Mouse (Mus musculus) C2C12 (cell line): Measurements from ENCODE around the gene Stat5a. TPM values are rescaled to one million over a fixed set of nuclear protein-coding genes. Genes with fewer than 3 reads are reported as not detected.
A peak's percentile ranks its signal among the peaks of the same experiment; 100 is the strongest.

Source experiments
- H3K27me3 ChIP-seq: one replicate; pipeline ENCODE4 v1.6.1; 2011; ENCODE audit not compliant: control insufficient read depth, insufficient read depth, insufficient read length
- H3K36me3 ChIP-seq: one replicate; pipeline ENCODE4 v1.6.1; 2011; ENCODE audit not compliant: control insufficient read depth, insufficient read depth
- H3K4me3 ChIP-seq: one replicate; pipeline ENCODE4 v1.5.1; 2011; ENCODE audit warnings: mild to moderate bottlenecking, control low read depth; ENCODE audit not compliant: poor library complexity, insufficient read depth, severe bottlenecking
- H3K79me2 ChIP-seq: one replicate; pipeline ENCODE4 v1.6.1; 2011; ENCODE audit not compliant: control insufficient read depth, insufficient read depth
- H3K79me3 ChIP-seq: one replicate; pipeline ENCODE4 v1.6.1; 2011; ENCODE audit warnings: low read depth, control low read depth
- H3ac ChIP-seq: one replicate; pipeline ENCODE3; 2011; ENCODE audit warnings: low read depth; ENCODE audit not compliant: control insufficient read depth, insufficient read length
- CEBPB ChIP-seq: IDR thresholded peaks from one replicate; pipeline ENCODE4 v1.6.1; 2011; ENCODE audit warnings: low read depth, mild to moderate bottlenecking, control low read depth, moderate library complexity
- CTCF ChIP-seq: IDR thresholded peaks from one replicate; pipeline ENCODE4 v1.5.1; 2011; ENCODE audit not compliant: control insufficient read depth, insufficient read depth, insufficient read length
- FOSL1 ChIP-seq: IDR thresholded peaks from one replicate; pipeline ENCODE4 v1.8.0; 2011; ENCODE audit warnings: mild to moderate bottlenecking, low read length; ENCODE audit not compliant: poor library complexity, insufficient read depth, severe bottlenecking
- MAX ChIP-seq: IDR thresholded peaks from one replicate; pipeline ENCODE4 v1.6.1; 2011; ENCODE audit warnings: mild to moderate bottlenecking, control low read depth
- MYOD1 ChIP-seq: IDR thresholded peaks from one replicate; pipeline ENCODE4 v1.6.1; 2011; ENCODE audit warnings: low read depth; ENCODE audit not compliant: control insufficient read depth, insufficient read length
- MYOG ChIP-seq: IDR thresholded peaks from one replicate; pipeline ENCODE4 v1.6.1; 2011; ENCODE audit not compliant: control insufficient read depth, insufficient read length; ENCODE audit errors: extremely low read depth
- USF1 ChIP-seq: IDR thresholded peaks from one replicate; pipeline ENCODE4 v1.6.1; 2011; ENCODE audit warnings: low read depth, mild to moderate bottlenecking, control low read depth, moderate library complexity
- polyA plus RNA-seq: library from polyadenylated mRNA; unstranded; fragments of >200 nt; fragmentation: generic; extraction: Trizol; gene quantifications from one replicate; pipeline ENCODE4 v1.2.1, GENCODE M21; 2012; ENCODE audit warnings: missing spikeins

Gene Stat5a
- polyA plus RNA-seq, 1 experiment, result 13.3 TPM

DNA sequence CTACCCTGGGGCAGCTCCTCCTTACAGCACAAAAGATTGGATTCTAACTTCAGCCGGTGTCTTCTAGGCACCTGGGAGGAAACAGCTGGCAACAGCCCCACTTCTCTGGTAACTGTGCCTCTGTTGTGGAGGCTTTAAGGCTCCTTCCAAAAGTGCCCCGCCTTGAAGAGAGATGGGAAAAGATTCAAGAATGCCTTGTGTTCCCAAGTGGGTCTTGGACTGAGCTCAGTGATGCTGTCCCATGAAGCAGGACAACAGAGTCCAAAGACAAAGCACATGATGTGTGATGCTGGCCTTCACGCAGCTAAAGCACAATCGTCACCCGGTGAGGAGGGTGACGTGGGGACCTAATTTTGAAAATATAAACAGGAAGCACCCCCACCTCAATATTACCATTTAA, 13.4 kb upstream of the Stat5a start:
- Histone ChIP-seq H3K27me3 (peaks cover 7% of the 10 kb centered on the region), H3ac (no peak overlapping the region), H3K79me3 (no peaks in the 10 kb centered on the region), H3K4me3 (no peak overlapping the region), H3K79me2 (no peaks in the 10 kb centered on the region), H3K36me3 (no peaks in the 10 kb centered on the region)
- no peak for TF ChIP-seq CEBPB
- TF ChIP-seq FOSL1, result no peak
- no peak for TF ChIP-seq CTCF
- TF ChIP-seq MAX, result no peak
- TF ChIP-seq USF1, result no peak
- TF ChIP-seq MYOD1, result no peak
- TF ChIP-seq MYOG, result no peak

DNA sequence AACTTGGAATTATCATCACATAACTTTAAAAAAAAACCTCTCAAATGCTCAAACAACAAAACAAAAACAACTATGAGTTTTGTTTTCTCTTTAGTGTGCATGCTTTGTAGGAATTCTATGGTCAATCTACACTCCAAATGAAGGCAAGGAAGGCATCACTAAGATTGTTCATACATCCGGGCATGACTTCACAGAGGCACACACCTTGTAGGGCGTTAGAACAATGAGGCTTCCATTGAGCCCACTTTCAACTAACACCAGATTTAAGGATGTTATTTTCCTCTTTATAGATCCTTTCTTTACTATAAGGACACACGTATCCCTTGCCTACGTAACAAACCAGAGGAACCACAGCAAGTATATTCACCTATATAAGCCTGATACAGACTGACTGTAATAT, 11.6 kb upstream of the Stat5a start:
- TF ChIP-seq MYOG (no peak), MYOD1 (no peak), USF1 (no peak), MAX (no peak), FOSL1 (no peak), CEBPB (no peak), CTCF (no peak)
- Histone ChIP-seq H3K79me3 (no peaks in the 10 kb centered on the region), H3K4me3 (no peak overlapping the region), H3ac (no peak overlapping the region), H3K79me2 (no peaks in the 10 kb centered on the region), H3K27me3 (peaks cover 7% of the 10 kb centered on the region), H3K36me3 (no peaks in the 10 kb centered on the region)

DNA sequence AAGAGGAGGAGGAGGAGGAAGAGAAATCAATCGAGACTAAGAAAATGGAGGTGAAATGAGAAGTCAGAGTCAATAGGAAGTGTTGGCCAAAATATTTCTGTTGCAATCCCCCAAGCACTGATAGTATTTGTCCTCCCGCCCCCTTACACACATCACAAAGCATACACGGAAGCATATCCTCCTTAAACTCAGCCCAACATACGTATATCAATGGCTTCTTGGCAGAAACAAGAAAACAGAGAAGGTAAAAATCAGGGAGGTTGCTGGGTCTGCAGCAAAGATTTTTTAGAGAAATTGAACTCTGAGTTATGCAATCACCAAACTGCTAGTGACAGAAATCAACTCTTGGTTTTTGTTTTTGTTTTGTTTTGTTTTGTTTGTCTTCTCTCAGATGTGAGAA, 11.1 kb upstream of the Stat5a start:
- Histone ChIP-seq H3K27me3 (peaks cover 10% of the 10 kb centered on the region), H3ac (no peak overlapping the region), H3K79me3 (no peaks in the 10 kb centered on the region), H3K4me3 (no peak overlapping the region), H3K79me2 (no peaks in the 10 kb centered on the region), H3K36me3 (no peaks in the 10 kb centered on the region)
- TF ChIP-seq MYOD1, result no peak
- no peak for TF ChIP-seq CTCF
- no peak for TF ChIP-seq MAX
- TF ChIP-seq CEBPB, result no peak
- TF ChIP-seq MYOG, result no peak
- no peak for TF ChIP-seq USF1
- TF ChIP-seq FOSL1, result no peak

DNA sequence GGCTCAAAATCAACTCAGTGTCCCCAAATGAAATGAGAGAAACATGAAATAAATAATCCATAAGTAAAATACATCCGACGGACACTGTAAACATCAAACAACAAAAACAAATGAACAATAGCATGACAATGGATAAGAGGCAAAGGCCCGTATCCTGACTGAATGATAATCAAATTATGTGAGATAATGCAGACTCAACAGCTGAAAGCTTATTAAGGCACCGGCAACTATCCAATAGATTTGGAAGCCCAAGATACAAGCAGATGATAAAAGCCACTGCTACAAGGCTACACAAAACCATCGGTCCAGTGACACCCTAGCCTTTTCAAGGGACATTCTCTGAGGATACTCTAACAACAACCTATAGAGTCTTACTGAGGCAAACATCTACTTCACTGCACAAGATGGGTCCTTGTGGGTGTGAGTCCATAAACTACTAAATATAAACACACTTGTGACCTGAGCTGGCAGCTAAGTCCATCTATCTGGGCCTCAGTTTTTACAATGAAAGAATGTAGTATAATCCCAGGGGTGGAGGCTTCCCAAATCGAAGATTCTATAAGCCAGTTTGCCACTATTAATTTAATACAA, 10.3 kb upstream of the Stat5a start:
- Histone ChIP-seq H3K36me3 (no peaks in the 10 kb centered on the region), H3K4me3 (no peak overlapping the region), H3K79me3 (no peaks in the 10 kb centered on the region), H3K79me2 (no peaks in the 10 kb centered on the region), H3ac (no peak overlapping the region), H3K27me3 (peaks cover 10% of the 10 kb centered on the region)
- no peak for TF ChIP-seq CEBPB
- TF ChIP-seq MAX, result no peak
- TF ChIP-seq FOSL1, result no peak
- no peak for TF ChIP-seq MYOD1
- TF ChIP-seq USF1, result no peak
- TF ChIP-seq MYOG, result no peak
- no peak for TF ChIP-seq CTCF

DNA sequence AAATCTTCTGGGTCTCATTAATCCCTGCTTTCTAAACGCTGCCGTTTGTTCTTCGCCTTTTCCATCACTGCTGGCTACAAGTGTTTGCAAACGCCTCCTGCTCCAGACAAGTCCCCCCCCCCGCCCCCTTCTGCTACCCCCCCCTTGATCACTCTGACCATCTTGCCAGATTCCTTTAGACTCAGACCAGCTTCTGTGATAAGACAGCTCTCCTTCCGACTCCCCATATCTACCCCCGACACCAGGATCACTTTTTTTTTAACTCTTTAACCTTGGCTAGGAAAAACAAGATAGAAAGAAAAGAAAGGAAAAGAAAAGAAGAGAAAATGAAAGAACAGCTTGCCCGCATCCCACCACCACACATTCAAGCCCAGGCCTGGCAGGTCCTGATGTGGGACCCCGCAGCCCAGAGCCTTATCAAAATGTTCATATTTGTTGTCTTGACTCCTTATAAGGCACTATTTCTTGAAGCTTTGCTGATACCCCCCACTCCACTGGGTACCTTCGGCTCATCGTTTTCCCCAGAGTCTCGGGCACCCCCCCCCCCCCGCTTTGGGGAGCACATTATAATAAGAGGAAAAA, 9.6 kb upstream of the Stat5a start:
- TF ChIP-seq USF1, result no peak
- TF ChIP-seq MYOG, result no peak
- no peak for TF ChIP-seq MAX
- TF ChIP-seq MYOD1, result no peak
- no peak for TF ChIP-seq CTCF
- TF ChIP-seq CEBPB, result no peak
- TF ChIP-seq FOSL1, result no peak
- Histone ChIP-seq H3K27me3 (peaks cover 15% of the 10 kb centered on the region), H3K79me2 (no peaks in the 10 kb centered on the region), H3ac (no peak overlapping the region), H3K79me3 (no peaks in the 10 kb centered on the region), H3K36me3 (no peaks in the 10 kb centered on the region), H3K4me3 (peak overlapping the region; percentile 42)

DNA sequence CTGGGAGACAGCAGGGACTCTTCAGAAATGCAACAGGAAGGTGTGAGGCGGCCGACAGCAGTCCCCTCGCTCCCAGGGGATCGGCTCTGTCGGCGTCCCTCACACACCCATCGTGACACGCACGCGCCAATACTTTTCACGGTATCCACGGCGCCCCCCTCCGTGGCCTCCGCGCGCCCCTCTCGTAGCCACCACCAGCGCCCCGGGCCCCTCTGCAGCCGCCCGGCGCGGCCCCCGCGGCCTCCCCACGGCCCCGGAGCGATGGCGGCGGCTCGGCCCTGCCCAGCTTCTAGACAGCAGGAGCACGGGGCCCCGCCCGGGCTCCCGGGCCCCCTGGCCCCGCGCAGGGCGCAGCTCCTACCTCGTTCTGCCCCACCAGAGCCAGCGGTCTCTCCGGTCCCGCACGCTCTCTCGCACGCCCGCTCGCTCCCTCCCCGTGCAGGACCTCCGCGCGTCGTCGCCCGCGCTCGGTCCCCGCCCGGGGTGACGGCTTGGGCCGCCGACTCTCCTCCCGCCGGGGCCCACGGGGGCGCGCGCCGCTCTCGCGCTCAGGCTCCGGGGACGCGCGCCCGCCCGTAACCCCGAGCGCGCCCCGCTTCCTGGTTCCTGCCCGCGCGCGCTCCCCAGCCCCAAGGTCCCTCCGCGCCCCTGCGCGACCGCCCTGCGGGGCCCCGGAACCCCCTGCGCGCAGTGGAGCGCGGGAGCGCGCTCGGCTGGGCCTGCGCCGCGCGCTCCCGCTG, 8.9 kb upstream of the Stat5a start, which contains the start of gene Stat5b:
TSS of gene Stat5b (minus strand) at position 687 of the 740 bp plus-strand sequence.
- Histone ChIP-seq H3K27me3 (peaks cover 17% of the 10 kb centered on the region), H3K79me3 (no peaks in the 10 kb centered on the region), H3K79me2 (no peaks in the 10 kb centered on the region), H3K4me3 (peak within 1 kb of the TSS; percentile 42), H3ac (peak within 1 kb of the TSS; percentile 93), H3K36me3 (no peaks in the 10 kb centered on the region)
- TF ChIP-seq CTCF (no peak), MAX (no peak), CEBPB (no peak), MYOD1 (no peak), FOSL1 (no peak), MYOG (no peak), USF1 (no peak)
